Mouse (Mus musculus): ENCODE results near the gene Snx22.

The Snx22 gene

DNA sequence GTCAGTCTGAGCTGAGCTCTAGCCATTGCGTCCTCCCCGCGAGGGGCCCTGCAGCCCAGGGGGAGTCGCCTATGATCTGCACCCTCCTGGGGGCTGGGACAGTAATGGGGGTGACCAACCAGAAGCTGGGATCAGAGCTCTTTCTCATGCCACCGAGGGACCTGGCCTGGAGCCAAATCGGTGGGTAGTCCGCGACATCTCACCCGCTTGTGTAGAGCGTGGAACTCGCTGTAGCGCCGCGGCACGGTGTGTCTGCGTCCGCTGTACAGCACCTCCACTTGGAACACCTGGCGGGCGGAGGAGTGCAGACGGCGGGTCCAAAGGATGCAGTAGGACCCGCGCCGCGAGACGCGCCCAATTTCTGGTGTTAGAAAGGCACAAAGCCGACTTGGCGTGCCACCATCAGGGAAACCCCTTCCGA lies 538 bp downstream of the Snx22 start:
- DNase-seq (ENCODE audit: low spot score in 2 of 2), result no peak

- no peak for DNase-seq (ENCODE audit: low spot score in 2 of 2)
Observed at GRCm38 (mm10) chr9:66068056-66068455, 1.5 kb downstream of the Snx22 start.

- DNase-seq (ENCODE audit: low spot score in 2 of 2), result no peak
Observed at GRCm38 (mm10) chr9:66067542-66067941, 2.0 kb downstream of the Snx22 start.

DNA sequence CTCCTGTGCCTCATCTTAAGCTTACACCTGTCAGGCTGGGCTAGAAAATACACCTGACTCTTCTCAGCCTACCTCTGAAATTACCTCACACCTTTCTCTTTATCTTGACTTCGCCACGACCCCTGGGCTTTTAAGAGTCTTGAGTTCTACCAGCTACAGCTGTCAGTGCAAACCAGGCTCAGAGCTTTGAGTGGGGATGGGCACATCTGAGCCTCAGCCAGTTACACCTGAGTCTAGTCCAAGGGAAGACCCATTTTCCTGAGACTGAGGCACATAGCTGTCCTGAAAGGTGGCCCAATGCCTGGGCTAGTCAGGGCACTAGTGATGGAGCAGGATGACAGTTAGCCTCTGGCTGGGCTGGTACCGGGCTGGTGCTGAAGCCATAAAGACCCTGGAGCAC lies 2.7 kb downstream of the Snx22 start:
- no peak for DNase-seq (ENCODE audit: low spot score in 2 of 2)

DNA sequence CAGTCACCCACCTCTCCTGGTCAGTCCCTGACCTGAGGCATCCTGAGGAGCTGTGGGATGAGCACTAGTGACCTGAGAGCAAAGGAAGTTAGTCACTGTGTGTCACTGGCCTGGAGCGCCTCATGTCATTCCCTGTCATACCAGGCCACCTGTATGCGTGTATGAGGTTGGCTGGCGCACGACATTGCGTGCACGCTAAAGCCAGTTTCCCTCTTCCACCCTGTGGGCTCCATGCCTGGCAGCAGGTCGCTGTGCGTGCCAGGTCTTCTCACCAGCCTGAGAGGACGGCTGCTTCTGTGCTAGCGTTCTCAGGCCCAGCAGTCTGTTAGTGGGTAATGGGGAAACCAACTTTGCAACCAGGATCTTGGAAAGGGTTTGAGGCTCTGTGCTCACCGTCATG lies 5.2 kb downstream of the Snx22 start:
- no peak for DNase-seq (ENCODE audit: low spot score in 2 of 2)

DNA sequence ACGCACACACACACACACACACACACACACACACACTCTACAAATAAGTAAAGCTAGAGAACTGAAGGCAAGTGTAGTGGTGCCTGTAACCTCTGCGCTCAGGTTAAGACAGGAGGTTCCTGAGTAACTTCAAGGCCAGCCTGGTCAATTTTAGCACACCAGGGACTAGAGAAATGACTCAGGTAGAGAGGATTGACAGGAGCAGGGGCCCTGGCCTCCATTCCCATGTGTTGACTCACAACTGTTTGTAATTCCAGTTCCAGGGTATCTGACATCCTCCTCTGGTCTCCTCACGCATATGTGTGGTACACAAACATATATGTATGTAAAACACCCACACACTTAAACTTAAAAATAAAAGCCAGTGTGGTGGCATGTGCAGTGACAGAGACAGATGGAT lies 6.1 kb downstream of the Snx22 start:
- no peak for DNase-seq (ENCODE audit: low spot score in 2 of 2)

DNA sequence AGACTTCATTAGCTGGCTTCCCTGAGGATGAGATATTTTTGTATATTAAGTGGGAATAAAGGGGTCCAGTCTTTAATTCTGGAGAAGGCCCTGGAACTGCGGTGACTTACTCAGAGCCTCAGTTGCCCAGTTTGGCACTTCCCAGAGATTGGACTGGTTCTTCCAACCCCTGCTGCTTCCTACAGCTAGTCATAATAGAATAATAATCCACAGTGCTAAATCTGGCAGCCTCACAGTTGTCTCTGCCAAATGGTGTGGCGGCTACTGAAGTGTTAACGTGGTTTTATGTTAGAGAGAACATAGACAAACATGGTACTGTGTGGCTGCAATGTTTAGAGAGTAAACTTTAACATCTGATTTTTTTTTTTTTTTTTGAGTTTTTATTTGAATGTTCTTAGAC lies 7.9 kb downstream of the Snx22 start:
- DNase-seq (ENCODE audit: low spot score in 2 of 2), result no peak

- no peak for DNase-seq (ENCODE audit: low spot score in 2 of 2)
Observed at GRCm38 (mm10) chr9:66060986-66061385, 8.5 kb downstream of the Snx22 start.

GRCm38 (mm10) chr9:66060308-66060647 lies 9.2 kb downstream of the Snx22 start:
- no peak for DNase-seq (ENCODE audit: low spot score in 2 of 2)

GRCm38 (mm10) chr9:66059583-66060307 lies 9.8 kb downstream of the Snx22 start, which contains the start of gene Ppib:
Gene Ppib, plus strand, starts transcription at chr9:66060222.
- peak; percentile 96 to 98 for DNase-seq (ENCODE audit: low spot score in 2 of 2)

- no peak for DNase-seq (ENCODE audit: low spot score in 2 of 2)
Observed at GRCm38 (mm10) chr9:66053620-66054019, 15.9 kb downstream of the Snx22 start.

DNA sequence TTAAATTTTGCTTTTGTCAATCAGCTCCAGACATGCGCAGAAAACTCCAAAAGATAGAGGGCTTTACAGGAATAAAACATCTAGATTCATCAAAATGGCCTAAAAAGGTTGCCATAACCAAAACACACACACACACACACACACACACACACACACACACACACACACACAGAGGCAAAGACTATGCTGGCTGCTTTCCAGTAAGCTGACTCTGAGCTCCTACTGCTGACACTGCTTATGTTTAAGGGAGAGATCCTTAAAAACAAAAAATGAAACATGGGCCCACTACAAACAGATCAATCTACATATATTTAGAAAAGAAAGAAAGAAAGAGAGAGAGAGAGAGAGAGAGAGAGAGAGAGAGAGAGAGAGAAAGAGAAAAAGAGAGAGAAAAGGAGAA lies 16.8 kb downstream of the Snx22 start:
- DNase-seq (ENCODE audit: low spot score in 2 of 2), result no peak

DNA sequence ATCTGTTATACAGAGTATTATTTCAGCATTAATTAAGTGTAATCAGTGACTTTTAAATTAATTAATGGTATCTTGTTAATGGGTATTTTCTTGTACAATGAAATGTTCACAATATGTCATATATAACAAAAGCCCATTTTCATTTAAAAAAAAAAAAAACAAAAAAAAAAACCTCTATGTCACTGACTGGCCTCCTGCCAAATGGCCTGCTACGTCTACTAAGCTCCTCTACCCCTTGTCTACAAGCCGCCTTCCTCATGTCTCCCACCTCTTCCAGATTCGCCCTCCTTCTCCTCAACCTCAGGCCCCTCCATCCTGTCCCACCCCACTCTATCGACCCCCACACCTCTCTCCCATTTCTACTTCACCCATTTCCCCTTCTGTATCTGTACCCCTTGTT lies 18.0 kb downstream of the Snx22 start:
- no peak for DNase-seq (ENCODE audit: low spot score in 2 of 2)

GRCm38 (mm10) chr9:66049931-66050601 lies 19.5 kb downstream of the Snx22 start:
- no peak for DNase-seq (ENCODE audit: low spot score in 2 of 2)

DNA sequence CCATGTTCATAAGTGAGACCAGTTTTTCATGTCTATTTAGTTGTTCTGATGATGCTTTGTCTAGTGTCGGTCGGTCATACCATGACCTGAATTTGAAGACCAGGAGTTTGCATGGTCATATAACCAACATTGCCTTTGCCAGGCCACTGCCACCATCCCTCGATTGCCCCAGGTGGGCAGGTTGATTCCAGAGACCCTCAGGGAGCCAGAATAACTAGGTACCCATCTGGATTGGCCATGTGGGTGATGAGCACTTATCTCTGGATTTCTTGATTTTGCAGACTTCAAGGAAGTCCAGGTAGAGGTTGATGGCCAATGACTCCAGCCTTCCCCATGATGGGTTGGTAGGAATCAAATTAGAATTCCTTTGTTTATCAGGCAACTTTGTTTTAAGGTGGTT lies 26.3 kb downstream of the Snx22 start:
- DNase-seq (ENCODE audit: low spot score in 2 of 2), result no peak

GRCm38 (mm10) chr9:66042331-66042730 lies 27.2 kb downstream of the Snx22 start:
- DNase-seq (ENCODE audit: low spot score in 2 of 2), result no peak

GRCm38 (mm10) chr9:66040801-66041200 lies 28.7 kb downstream of the Snx22 start:
- no peak for DNase-seq (ENCODE audit: low spot score in 2 of 2)

DNA sequence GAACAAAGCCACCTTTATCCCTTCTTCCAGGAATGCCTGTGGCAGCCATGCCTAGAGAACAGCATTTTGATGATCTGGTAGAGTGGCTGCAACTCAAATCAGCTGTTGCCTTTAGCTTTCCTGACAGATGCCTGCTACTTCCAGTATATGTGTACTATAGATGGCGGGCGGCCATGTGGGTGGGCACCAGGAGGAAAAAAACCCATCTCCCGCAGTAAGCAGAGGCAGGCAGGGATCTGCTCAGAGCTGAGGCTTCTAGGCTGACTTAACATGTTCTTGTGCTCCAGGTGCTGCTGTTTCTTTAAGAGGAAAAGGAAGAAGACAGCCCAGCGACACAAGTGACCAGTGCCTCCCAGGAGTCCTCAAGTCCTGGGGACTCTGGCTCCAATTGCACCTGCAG lies 30.2 kb downstream of the Snx22 start:
- no peak for DNase-seq (ENCODE audit: low spot score in 2 of 2)

- no peak for DNase-seq (ENCODE audit: low spot score in 2 of 2)
Observed at GRCm38 (mm10) chr9:66038581-66038980, 30.9 kb downstream of the Snx22 start.

DNA sequence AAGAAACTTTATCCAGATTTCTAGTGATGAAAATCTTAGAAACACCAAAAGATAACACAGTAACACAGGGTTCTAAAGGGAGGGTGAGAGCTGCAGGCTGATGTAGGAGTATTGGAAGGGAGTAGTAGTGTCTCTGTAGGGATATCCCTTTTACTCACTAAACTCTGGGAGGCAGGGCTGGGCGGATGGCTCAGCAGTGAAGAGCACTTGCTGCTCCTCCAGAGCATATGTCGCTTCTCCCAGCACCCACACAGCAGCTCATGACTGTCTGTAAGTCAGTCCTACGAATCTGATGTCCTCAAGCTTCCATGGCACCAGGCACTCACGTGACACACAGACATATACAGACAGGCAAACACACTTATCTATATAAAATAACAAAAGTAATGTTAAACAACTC lies 31.4 kb downstream of the Snx22 start:
- DNase-seq (ENCODE audit: low spot score in 2 of 2), result no peak

- no peak for DNase-seq (ENCODE audit: low spot score in 2 of 2)
Observed at GRCm38 (mm10) chr9:66020601-66021000, 48.9 kb downstream of the Snx22 start.
